Mouse (Mus musculus) MEL (cell line): ENCODE results near the gene Rbm15b. TPM values are rescaled to one million over a fixed set of nuclear protein-coding genes. Genes with fewer than 3 reads are reported as not detected.

Experiments
- DNase-seq: peaks from one replicate; pipeline ENCODE4 v3.0.0; 2011; ENCODE audit warnings: low read depth, low spot score
- H3K27ac ChIP-seq: 2 replicates; pipeline ENCODE4 v1.5.1; 2012; ENCODE audit warnings: low read depth, mild to moderate bottlenecking, control low read depth, low read length, moderate library complexity; ENCODE audit not compliant: control insufficient read depth
- H3K27me3 ChIP-seq, 2 experiments: fragments of 150-350 bp in 1 of 2; sonication (generic) in 1 of 2; 2 replicates each; pipeline ENCODE4 v1.6.1; 2012; ENCODE audit warnings: low read length in 2 of 2, mild to moderate bottlenecking in 2 of 2, improper control_type of control experiment in 1 of 2, moderate library complexity in 1 of 2; ENCODE audit not compliant: insufficient read depth in 2 of 2, control insufficient read depth in 1 of 2
- H3K36me3 ChIP-seq, 2 experiments: 2 replicates each; pipeline ENCODE4 v1.6.1; 2012 to 2014; ENCODE audit warnings: low read length in 2 of 2, improper control_type of control experiment in 1 of 2, inconsistent platforms in 1 of 2, mild to moderate bottlenecking in 1 of 2; ENCODE audit not compliant: insufficient read depth in 2 of 2, control insufficient read depth in 1 of 2
- H3K4me1 ChIP-seq, 2 experiments: fragments of 150-350 bp in 1 of 2; sonication (generic) in 1 of 2; 2 replicates each; pipeline ENCODE4 v1.6.1; 2012; ENCODE audit warnings: low read length in 2 of 2, improper control_type of control experiment in 1 of 2, mild to moderate bottlenecking in 1 of 2; ENCODE audit not compliant: insufficient read depth in 2 of 2, control insufficient read depth in 1 of 2
- H3K4me3 ChIP-seq, 2 experiments: fragments of 150-350 bp in 1 of 2; sonication (generic) in 1 of 2; 2 replicates each; pipeline ENCODE4 v1.5.1; 2012; ENCODE audit warnings: low read depth in 2 of 2, low read length in 2 of 2, mild to moderate bottlenecking in 2 of 2, moderate library complexity in 2 of 2, control low read depth in 1 of 2, improper control_type of control experiment in 1 of 2; ENCODE audit not compliant: control insufficient read depth in 1 of 2, insufficient read depth in 1 of 2
- H3K79me2 ChIP-seq: 2 replicates; pipeline ENCODE4 v1.6.1; 2012; ENCODE audit warnings: mild to moderate bottlenecking, low read length, moderate library complexity; ENCODE audit not compliant: control insufficient read depth, poor library complexity, insufficient read depth
- H3K9ac ChIP-seq: 2 replicates; pipeline ENCODE4 v1.6.1; 2012; ENCODE audit warnings: low read depth, mild to moderate bottlenecking, control low read depth, low read length, moderate library complexity; ENCODE audit not compliant: control insufficient read depth, poor library complexity, severe bottlenecking
- H3K9me3 ChIP-seq: fragments of 150-350 bp; sonication (generic); replicated peaks from 2 replicates; pipeline ENCODE4 v1.6.1; 2012; ENCODE audit warnings: mild to moderate bottlenecking, low read length, improper control_type of control experiment, moderate library complexity; ENCODE audit not compliant: insufficient read depth
- BHLHE40 ChIP-seq: IDR thresholded peaks from 2 replicates; pipeline ENCODE4 v1.6.1; 2012; ENCODE audit warnings: low read depth, mild to moderate bottlenecking, inconsistent platforms, low read length, improper control_type of control experiment, borderline replicate concordance
- CHD2 ChIP-seq: IDR thresholded peaks from 2 replicates; pipeline ENCODE4 v1.6.1; 2011; ENCODE audit warnings: low read length, improper control_type of control experiment
- CTCF ChIP-seq, 3 experiments: IDR thresholded peaks in 2 of 3; conservative IDR thresholded peaks in 1 of 3; 2 replicates each; pipeline ENCODE4 v1.5.1; 2011 to 2012; ENCODE audit warnings: low read length in 3 of 3, low read depth in 2 of 3, mild to moderate bottlenecking in 2 of 3, improper control_type of control experiment in 1 of 3, inconsistent platforms in 1 of 3, mixed read lengths in 1 of 3, moderate library complexity in 1 of 3; ENCODE audit not compliant: control insufficient read depth in 1 of 3, insufficient read depth in 1 of 3, poor library complexity in 1 of 3, severe bottlenecking in 1 of 3
- E2F4 ChIP-seq: IDR thresholded peaks from 2 replicates; pipeline ENCODE4 v1.6.1; 2011; ENCODE audit warnings: low read depth, low read length, improper control_type of control experiment, borderline replicate concordance
- EP300 ChIP-seq, 2 experiments: IDR thresholded peaks; 2 replicates each; pipeline ENCODE4 v1.6.1; 2011; ENCODE audit warnings: improper control_type of control experiment in 2 of 2, low read length in 2 of 2, low read depth in 1 of 2, mild to moderate bottlenecking in 1 of 2
- GABPA ChIP-seq: IDR thresholded peaks from 2 replicates; pipeline ENCODE4 v1.6.1; 2012; ENCODE audit warnings: low read depth, mild to moderate bottlenecking, inconsistent platforms, low read length, improper control_type of control experiment, moderate library complexity
- GATA1 ChIP-seq: IDR thresholded peaks from 2 replicates; pipeline ENCODE4 v1.6.1; 2011; ENCODE audit warnings: low read depth, low read length, improper control_type of control experiment
- JUND ChIP-seq: IDR thresholded peaks from 2 replicates; pipeline ENCODE4 v1.6.1; 2011; ENCODE audit warnings: low read depth, mild to moderate bottlenecking, improper control_type of control experiment, low read length
- KAT2A ChIP-seq: conservative IDR thresholded peaks from 2 replicates; pipeline ENCODE4 v1.6.1; 2012; ENCODE audit warnings: low read depth, low read length, improper control_type of control experiment, inconsistent platforms
- MAFK ChIP-seq: IDR thresholded peaks from 2 replicates; pipeline ENCODE4 v1.6.1; 2011; ENCODE audit warnings: low read depth, mild to moderate bottlenecking, low read length, improper control_type of control experiment, borderline replicate concordance
- MAX ChIP-seq: IDR thresholded peaks from 2 replicates; pipeline ENCODE4 v1.6.1; 2011; ENCODE audit warnings: low read length, improper control_type of control experiment
- MAZ ChIP-seq: IDR thresholded peaks from 2 replicates; pipeline ENCODE4 v1.6.1; 2012; ENCODE audit warnings: low read depth, mild to moderate bottlenecking, inconsistent platforms, low read length, improper control_type of control experiment
- MEF2A ChIP-seq: IDR thresholded peaks from 2 replicates; pipeline ENCODE4 v1.6.1; 2014; ENCODE audit warnings: low read depth, mild to moderate bottlenecking, inconsistent platforms, low read length, improper control_type of control experiment; ENCODE audit not compliant: poor library complexity, insufficient replicate concordance, severe bottlenecking; ENCODE audit errors: extremely low read depth
- NRF1 ChIP-seq: IDR thresholded peaks from 2 replicates; pipeline ENCODE4 v1.6.1; 2014; ENCODE audit warnings: low read depth, mild to moderate bottlenecking, inconsistent platforms, low read length, improper control_type of control experiment, moderate library complexity; ENCODE audit not compliant: poor library complexity, insufficient read depth, severe bottlenecking
- POLR2AphosphoS2 ChIP-seq: IDR thresholded peaks from 2 replicates; pipeline ENCODE4 v1.6.1; 2011; ENCODE audit warnings: low read length, improper control_type of control experiment
- POLR2AphosphoS5 ChIP-seq: IDR thresholded peaks from 2 replicates; pipeline ENCODE4 v1.6.1; 2012; ENCODE audit warnings: low read depth, borderline replicate concordance, mild to moderate bottlenecking, inconsistent platforms, low read length, moderate library complexity, mixed read lengths
- RAD21 ChIP-seq: IDR thresholded peaks from 2 replicates; pipeline ENCODE4 v1.6.1; 2011; ENCODE audit warnings: mild to moderate bottlenecking, low read depth, low read length, improper control_type of control experiment
- RCOR1 ChIP-seq: IDR thresholded peaks from 2 replicates; pipeline ENCODE4 v1.6.1; 2012; ENCODE audit warnings: low read depth, mild to moderate bottlenecking, inconsistent platforms, low read length, improper control_type of control experiment
- SIN3A ChIP-seq: IDR thresholded peaks from 2 replicates; pipeline ENCODE4 v1.6.1; 2012; ENCODE audit warnings: low read length, improper control_type of control experiment, inconsistent platforms
- SMC3 ChIP-seq: IDR thresholded peaks from 2 replicates; pipeline ENCODE4 v1.6.1; 2011; ENCODE audit warnings: low read depth, low read length, improper control_type of control experiment
- TAL1 ChIP-seq: IDR thresholded peaks from 2 replicates; pipeline ENCODE4 v1.6.1; 2012; ENCODE audit warnings: mild to moderate bottlenecking, inconsistent platforms, low read length, moderate library complexity, mixed read lengths
- TBP ChIP-seq: IDR thresholded peaks from 2 replicates; pipeline ENCODE4 v1.8.0; 2011; ENCODE audit warnings: low read depth, low read length, improper control_type of control experiment
- TCF12 ChIP-seq: IDR thresholded peaks from 2 replicates; pipeline ENCODE4 v1.6.1; 2014; ENCODE audit warnings: low read depth, mild to moderate bottlenecking, inconsistent platforms, low read length, improper control_type of control experiment, moderate library complexity
- UBTF ChIP-seq: IDR thresholded peaks from 2 replicates; pipeline ENCODE4 v1.6.1; 2012; ENCODE audit warnings: low read depth, mild to moderate bottlenecking, inconsistent platforms, low read length, improper control_type of control experiment, moderate library complexity, borderline replicate concordance; ENCODE audit not compliant: insufficient read depth
- USF1 ChIP-seq: IDR thresholded peaks from 2 replicates; pipeline ENCODE4 v1.6.1; 2014; ENCODE audit warnings: low read depth, mild to moderate bottlenecking, inconsistent platforms, low read length, improper control_type of control experiment, moderate library complexity
- ZC3H11A ChIP-seq: IDR thresholded peaks from 2 replicates; pipeline ENCODE4 v1.6.1; 2012; ENCODE audit warnings: low read depth, mild to moderate bottlenecking, inconsistent platforms, low read length, improper control_type of control experiment
- ZKSCAN1 ChIP-seq: IDR thresholded peaks from 2 replicates; pipeline ENCODE4 v1.6.1; 2012; ENCODE audit warnings: low read depth, mild to moderate bottlenecking, inconsistent platforms, low read length, improper control_type of control experiment, moderate library complexity
- ZNF384 ChIP-seq: IDR thresholded peaks from 2 replicates; pipeline ENCODE4 v1.6.1; 2012; ENCODE audit warnings: low read depth, mild to moderate bottlenecking, inconsistent platforms, low read length, improper control_type of control experiment
- polyA plus RNA-seq, 2 experiments: library from polyadenylated mRNA; stranded (reverse) in 1 of 2; unstranded in 1 of 2; fragments of >175 nt in 1 of 2; fragments of >200 nt in 1 of 2; gene quantifications; 2 replicates each; pipeline versions ENCODE4 v1.2.1 to v1.2.4; 2012; ENCODE audit warnings: low replicate concordance in 2 of 2, low read depth in 1 of 2; ENCODE audit not compliant: insufficient read length in 2 of 2, insufficient read depth in 1 of 2, missing spikeins in 1 of 2
- total RNA-seq: library from RNA; depleted of rRNA; stranded (reverse); fragments of 300-350 nt; gene quantifications from 2 replicates; pipeline ENCODE4 v1.2.3, GENCODE M21; 2012

The Rbm15b gene
- total and polyA plus RNA-seq, 3 experiments: 29.7 to 42.2 TPM; not detected in 1

DNA sequence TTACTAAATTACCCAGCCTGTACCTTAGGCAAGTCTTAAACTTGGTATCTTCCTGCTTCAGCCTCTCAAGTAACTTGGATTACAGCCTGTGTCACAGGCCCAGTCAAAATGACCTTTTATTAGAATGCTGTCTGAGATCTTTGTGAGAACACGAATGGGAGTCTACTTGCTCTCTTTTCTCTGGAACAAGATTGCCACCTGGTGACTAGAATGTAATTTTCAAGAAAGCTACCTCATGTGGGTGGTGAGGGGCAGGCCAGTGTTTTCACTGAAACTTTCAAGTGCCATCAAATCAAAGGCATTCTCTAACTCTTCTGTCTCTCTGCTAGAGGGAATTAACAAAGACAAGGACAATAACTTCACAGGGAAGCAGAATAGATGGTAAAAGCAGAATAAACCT is 26.5 kb upstream of the Rbm15b start:
- TF ChIP-seq BHLHE40: no peak
- no peak for TF ChIP-seq CHD2
- no peak for TF ChIP-seq TAL1
- TF ChIP-seq SIN3A: no peak
- TF ChIP-seq TCF12: no peak
- no peak for TF ChIP-seq ZNF384
- no peak for TF ChIP-seq GATA1
- TF ChIP-seq MAFK: no peak
- no peak for TF ChIP-seq RCOR1
- no peak for TF ChIP-seq ZKSCAN1
- TF ChIP-seq POLR2AphosphoS2: no peak
- peak; percentile 25; the same call in 1 of the 2 replicates for TF ChIP-seq ZC3H11A
- no peak for TF ChIP-seq TBP
- no peak for TF ChIP-seq NRF1
- TF ChIP-seq MEF2A: no peak
- peak; percentile 37 for TF ChIP-seq SMC3
- TF ChIP-seq UBTF: no peak
- no peak for TF ChIP-seq KAT2A
- no peak for TF ChIP-seq GABPA
- TF ChIP-seq USF1: no peak
- TF ChIP-seq RAD21: peak; percentile 47
- TF ChIP-seq POLR2AphosphoS5: no peak
- no peak for TF ChIP-seq JUND
- TF ChIP-seq E2F4: no peak
- no peak for TF ChIP-seq MAX
- no peak for TF ChIP-seq MAZ
- TF ChIP-seq EP300 (IDR thresholded peaks at IDR 0.05; ENCODE audit: low read depth in 1 of 2, low read length in 2 of 2): no peak
- TF ChIP-seq CTCF (IDR thresholded peaks at IDR 0.05 in 2 of 3, conservative IDR thresholded peaks at IDR 0.05 in 1 of 3; ENCODE audit: control insufficient read depth in 1 of 3, insufficient read depth in 1 of 3, low read depth in 2 of 3, low read length in 3 of 3, poor library complexity in 1 of 3, severe bottlenecking in 1 of 3): peak in 1 of 3 experiments; percentile 43; a peak in 2 of 6 replicates
- Histone ChIP-seq H3K9me3 (no peaks in the 10 kb centered on the region), H3K36me3 (no peaks in the 10 kb centered on the region; a peak in 1 of 4 replicates), H3K4me1 (peaks cover 0 to 3% of the 10 kb centered on the region in 2 experiments; a peak in 1 of 4 replicates), H3K79me2 (no peaks in the 10 kb centered on the region), H3K9ac (no peak overlapping the region), H3K27ac (no peak overlapping the region), H3K4me3 (no peak overlapping the region), H3K27me3 (peaks cover 0 to 5% of the 10 kb centered on the region in 2 experiments; a peak in 2 of 4 replicates)
- DNase-seq: no peak
